8 mouse cellular contexts compared by ENCODE assay signal in the genomic region with DNA sequence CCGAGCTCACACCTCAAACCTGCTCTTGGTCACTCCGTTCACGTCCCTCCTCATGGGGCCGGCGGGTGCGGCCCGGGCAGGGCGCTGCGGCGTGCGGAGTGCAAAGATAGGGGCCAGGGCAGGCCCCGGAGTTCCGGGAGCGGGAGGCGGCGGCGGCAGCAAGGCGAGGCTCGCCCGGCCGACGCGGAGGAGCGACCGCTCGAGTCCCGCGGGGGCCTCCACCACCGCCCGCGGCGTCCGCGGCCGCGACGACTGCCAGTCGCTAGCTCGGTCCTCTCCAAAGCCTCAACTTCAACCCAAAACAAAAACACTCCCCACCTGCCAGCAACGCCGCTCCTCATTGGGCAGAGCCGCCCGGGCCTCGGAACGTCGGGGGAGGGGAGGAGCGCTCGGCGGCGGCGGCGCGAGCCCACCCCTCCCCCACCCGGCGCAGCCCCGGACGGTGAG. TPM values are rescaled to one million over a fixed set of nuclear protein-coding genes. Genes with fewer than 3 reads are reported as not detected.
A peak's percentile ranks its signal among the peaks of the same experiment; 100 is the strongest.
DNase-seq lines count a peak whose midpoint lies in the region; ATAC-seq and TF ChIP-seq lines count a peak whose summit lies in the region.

No protein-coding gene starts in this region.

- intact Hi-C loops in left cerebral cortex, postnatal 10 days (cut with DNase I): no loop called here

- DNase-seq in gastrocnemius, postnatal 10 days: peak; percentile 93
- peak; percentile 92 to 95 for DNase-seq in left cerebral cortex, postnatal 10 days (ENCODE audit: extremely low spot score in 1 of 2, low spot score in 2 of 2)
- DNase-seq in right cerebral cortex, postnatal 25 days: peak; percentile 92
- DNase-seq in urinary bladder, postnatal 4 days (ENCODE audit: low spot score in 2 of 2): peak; percentile 91 to 96

- TF ChIP-seq POLR2A in cortical plate, adult 2 months (IDR thresholded peaks at IDR 0.05; ENCODE audit: extremely low read depth, insufficient read depth, low read length): peak; percentile 72; the same call in 1 of the 2 replicates

- H3K27ac ChIP-seq in cortical plate, adult 2 months (ENCODE audit: insufficient read depth, low read length): peak overlapping the region; percentile 81; the same call in 1 of the 2 replicates

- no peak for TF ChIP-seq CTCF in cortical plate, adult 2 months (IDR thresholded peaks at IDR 0.05; ENCODE audit: extremely low read depth, insufficient read depth, low read length)

- peak overlapping the region; percentile 77 for H3K4me3 ChIP-seq in cortical plate, adult 2 months (ENCODE audit: insufficient read depth, low read length)

- H3K4me1 ChIP-seq in cortical plate, adult 2 months (ENCODE audit: control insufficient read depth, insufficient read depth, low read length): peaks cover 7% of the 10 kb centered on the region; the same call in 1 of the 2 replicates

- ATAC-seq in activated CD4-positive, CD25-positive, alpha-beta regulatory T cell, adult 4 months: peak; percentile 76
- peak; percentile 58 for ATAC-seq in inflammation-experienced regulatory T-cells, adult 6 months
- peak; percentile 62; the same call in 1 of the 2 replicates for ATAC-seq in megakaryocyte-erythroid progenitor cell, adult 5-6 weeks (replicated peaks; ENCODE audit: low FRiP score, low TSS enrichment, poor library complexity, severe bottlenecking)

RNA-seq across cellular contexts. Expression of a gene that starts 0.9 kb away (rescaled TPM):
- 1 to 10 TPM; 7.7 to 8.4 TPM for polyA plus RNA-seq in activated CD4-positive, CD25-positive, alpha-beta regulatory T cell, adult 4 months (2017; shearing (Covaris generic))
- 25.0 and 25.6 TPM in 2 replicates for polyA plus RNA-seq in cortical plate, adult 2 months (2012; rRNA removed)
- total RNA-seq in gastrocnemius, postnatal 10 days (2021): 10 to 100 TPM; 14.8 to 15.2 TPM
- 1 to 10 TPM; 3.5 to 7.2 (median 7.2) TPM for polyA plus RNA-seq in inflammation-experienced regulatory T-cells, adult 6 months (2017; shearing (Covaris generic))
- 10 to 100 TPM; 29.7 to 34.5 TPM for total RNA-seq in left cerebral cortex, postnatal 10 days (2021)
- total RNA-seq in megakaryocyte-erythroid progenitor cell, adult 5-6 weeks (2014; fragmentation: Nextera tagmentation): 14.3 and 15.9 TPM in 2 replicates
- 7.4 and 11.8 TPM in 2 replicates for total RNA-seq in megakaryocyte-erythroid progenitor cell, adult 5-6 weeks (2017)

RNA-seq across cellular contexts. Expression of a gene that starts 43.8 kb away (rescaled TPM):
- polyA plus RNA-seq in activated CD4-positive, CD25-positive, alpha-beta regulatory T cell, adult 4 months (2017; shearing (Covaris generic)): 10 to 100 TPM; 60.6 to 70.5 TPM
- 21.7 and 23.3 TPM in 2 replicates for polyA plus RNA-seq in cortical plate, adult 2 months (2012; rRNA removed)
- 10 to 100 TPM; 23.7 to 26.2 TPM for total RNA-seq in gastrocnemius, postnatal 10 days (2021)
- polyA plus RNA-seq in inflammation-experienced regulatory T-cells, adult 6 months (2017; shearing (Covaris generic)): 100 to 1,000 TPM in 1 of 3 experiments, 10 to 100 TPM in 2; 47.0 to 108 (median 55.5) TPM
- 10 to 100 TPM; 45.9 to 48.9 TPM for total RNA-seq in left cerebral cortex, postnatal 10 days (2021)
- 81.3 and 88.8 TPM in 2 replicates for total RNA-seq in megakaryocyte-erythroid progenitor cell, adult 5-6 weeks (2014; fragmentation: Nextera tagmentation)
- total RNA-seq in megakaryocyte-erythroid progenitor cell, adult 5-6 weeks (2017): 52.9 and 57.0 TPM in 2 replicates

RNA-seq across cellular contexts. Expression of a gene that starts 53.5 kb away (rescaled TPM):
- polyA plus RNA-seq in activated CD4-positive, CD25-positive, alpha-beta regulatory T cell, adult 4 months (2017; shearing (Covaris generic)): 10 to 100 TPM; 24.6 to 24.9 TPM
- polyA plus RNA-seq in cortical plate, adult 2 months (2012; rRNA removed): 18.1 and 18.6 TPM in 2 replicates
- 10 to 100 TPM; 16.6 to 25.1 TPM for total RNA-seq in gastrocnemius, postnatal 10 days (2021)
- polyA plus RNA-seq in inflammation-experienced regulatory T-cells, adult 6 months (2017; shearing (Covaris generic)): 10 to 100 TPM; 17.0 to 29.1 (median 28.8) TPM
- total RNA-seq in left cerebral cortex, postnatal 10 days (2021): 10 to 100 TPM; 34.4 to 35.4 TPM
- 73.2 and 76.6 TPM in 2 replicates for total RNA-seq in megakaryocyte-erythroid progenitor cell, adult 5-6 weeks (2014; fragmentation: Nextera tagmentation)
- 56.8 and 65.8 TPM in 2 replicates for total RNA-seq in megakaryocyte-erythroid progenitor cell, adult 5-6 weeks (2017)

Comparison
In these comparisons a context has a peak if more than half of its experiments do, and no peak if none do; other contexts are left out.
1. Peak in every context shown above with its lines: DNase-seq, ATAC-seq, H3K4me3 ChIP-seq and H3K27ac ChIP-seq.